Mouse (Mus musculus) embryonic facial prominence, embryonic 14.5 days (tissue): ENCODE measurements around the gene Gpi1. TPM values are rescaled to one million over a fixed set of nuclear protein-coding genes. Genes with fewer than 3 reads are reported as not detected.
"Not testable (repeated sequence)": the region's sequence is repeated elsewhere in the genome, so short reads cannot be mapped to it uniquely, and the experiment has no call there.

ENCODE experiments used
- ATAC-seq: fragments of 200-750 bp; cut with Nextera tagmentation; 2 replicates; pipeline ENCODE4 v1.8.0; 2017; ENCODE audit warnings: low read depth, moderate number of reproducible peaks, moderate TSS enrichment
- DNase-seq: peaks from one replicate; pipeline ENCODE4 v3.0.0-alpha.2; 2015; ENCODE audit warnings: low spot score
- H3K27ac ChIP-seq: fragments of 300-500 bp; sonication (generic); replicated peaks from 2 replicates; pipeline ENCODE4 v1.5.1; 2014; ENCODE audit warnings: low read depth, mild to moderate bottlenecking, low read length, moderate library complexity
- H3K27me3 ChIP-seq: fragments of 300-500 bp; sonication (generic); replicated peaks from 2 replicates; pipeline ENCODE4 v1.6.1; 2014; ENCODE audit warnings: low read length; ENCODE audit not compliant: control insufficient read depth, insufficient read depth
- H3K36me3 ChIP-seq: fragments of 300-500 bp; sonication (generic); 2 replicates; pipeline ENCODE4 v1.6.1; 2014; ENCODE audit warnings: low read length, mixed read lengths; ENCODE audit not compliant: control insufficient read depth, insufficient read depth
- H3K4me1 ChIP-seq: fragments of 300-500 bp; sonication (generic); 2 replicates; pipeline ENCODE4 v1.6.1; 2014; ENCODE audit warnings: antibody characterized with exemption, low read length; ENCODE audit not compliant: control insufficient read depth, insufficient read depth
- H3K4me2 ChIP-seq: fragments of 300-500 bp; sonication (generic); 2 replicates; pipeline ENCODE4 v1.6.1; 2014; ENCODE audit warnings: low read depth, mild to moderate bottlenecking, low read length, moderate library complexity, mixed read lengths
- H3K4me3 ChIP-seq: fragments of 300-500 bp; sonication (generic); 2 replicates; pipeline ENCODE4 v1.5.1; 2014; ENCODE audit warnings: low read depth, mild to moderate bottlenecking, low read length
- H3K9ac ChIP-seq: fragments of 300-500 bp; sonication (generic); 2 replicates; pipeline ENCODE4 v1.6.1; 2014; ENCODE audit warnings: low read depth, mild to moderate bottlenecking, low read length, moderate library complexity, mixed read lengths
- H3K9me3 ChIP-seq: fragments of 300-500 bp; sonication (generic); 2 replicates; pipeline ENCODE4 v1.6.1; 2016; ENCODE audit warnings: low read length; ENCODE audit not compliant: control insufficient read depth
- WGBS: fragments of 180-500 bp; shearing (Covaris S2); extraction: QIAGEN DNeasy Blood & Tissue Kit; methylation state at CpG from one replicate; pipeline ENCODE4 v1.1.7; 2014; 5-methylcytosine and 5-hydroxymethylcytosine counted together
- polyA plus RNA-seq: library from polyadenylated mRNA; unstranded; fragments of >200 nt; fragmentation: Nextera tagmentation; extraction: Ambion mirVana; gene quantifications from 2 replicates; pipeline ENCODE4 v1.2.1, GENCODE M21; 2014

The Gpi1 gene
- polyA plus RNA-seq, 1 experiment from 2014 or later = 313 TPM

GRCm38 (mm10) chr7:34189376-34189989 lies 40.7 kb downstream of the Gpi1 start:
- WGBS = 86% methylated on average over 12 of the region's 12 CpGs
- no peak overlapping the region for H3K4me3 ChIP-seq
- H3K9me3 ChIP-seq = no peaks in the 10 kb centered on the region
- peaks cover 70% of the 10 kb centered on the region for H3K36me3 ChIP-seq
- H3K4me1 ChIP-seq = no peaks in the 10 kb centered on the region
- no peak overlapping the region for H3K4me2 ChIP-seq
- H3K27me3 ChIP-seq = no peaks in the 10 kb centered on the region
- DNase-seq = no peak
- H3K27ac ChIP-seq = no peak overlapping the region
- H3K9ac ChIP-seq = no peak overlapping the region
- ATAC-seq = no peak

DNA sequence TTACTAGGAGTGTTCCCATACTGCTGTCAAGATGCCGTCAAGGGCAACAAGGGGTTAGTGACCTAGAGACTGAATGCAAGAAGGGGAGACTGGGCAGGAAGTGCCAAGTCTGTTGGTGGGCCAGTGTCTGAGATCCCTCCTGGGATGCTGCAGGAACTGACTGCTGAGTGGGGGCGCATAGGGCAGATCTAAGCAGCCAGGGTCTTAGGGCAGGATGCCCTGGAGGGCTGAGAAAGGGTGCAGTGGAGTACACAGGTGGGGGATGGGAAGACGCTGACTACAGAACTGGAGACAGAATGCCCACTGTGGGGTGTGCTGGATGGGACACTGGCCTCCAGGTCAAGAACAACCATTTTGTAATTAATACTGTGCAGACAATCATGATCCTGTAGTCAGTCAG lies 46.3 kb downstream of the Gpi1 start:
- no peaks in the 10 kb centered on the region for H3K4me1 ChIP-seq
- H3K9ac ChIP-seq = no peak overlapping the region
- H3K27ac ChIP-seq = no peak overlapping the region
- no peak overlapping the region for H3K4me2 ChIP-seq
- no peaks in the 10 kb centered on the region for H3K27me3 ChIP-seq
- H3K9me3 ChIP-seq = no peaks in the 10 kb centered on the region
- DNase-seq (no peak), ATAC-seq (no peak)
- 53% methylated on average over 3 of the region's 3 CpGs for WGBS
- H3K36me3 ChIP-seq = peaks cover 47% of the 10 kb centered on the region
- no peak overlapping the region for H3K4me3 ChIP-seq

DNA sequence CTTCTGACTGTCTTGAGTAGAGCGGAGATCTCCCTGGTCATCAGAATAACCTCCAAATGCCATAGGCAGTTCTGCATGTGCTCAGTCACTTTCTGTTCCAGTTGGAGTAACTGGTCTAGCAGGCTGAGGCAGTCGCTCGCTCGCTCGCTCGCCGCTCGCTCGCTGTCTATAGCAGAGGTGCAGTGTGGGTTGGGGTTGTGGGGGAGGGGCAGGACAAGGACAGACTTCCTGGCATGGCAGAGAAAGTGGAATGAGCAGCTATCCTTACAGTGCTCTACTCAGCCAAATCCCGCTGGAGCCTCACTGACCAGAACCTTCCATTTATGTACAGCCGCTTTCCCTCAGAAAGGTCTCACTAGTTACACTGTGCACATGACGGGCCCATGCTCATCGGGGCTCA lies 46.8 kb downstream of the Gpi1 start:
- no peaks in the 10 kb centered on the region for H3K9me3 ChIP-seq
- H3K27ac ChIP-seq = no peak overlapping the region
- no peaks in the 10 kb centered on the region for H3K4me1 ChIP-seq
- no peak overlapping the region for H3K4me2 ChIP-seq
- H3K9ac ChIP-seq = no peak overlapping the region
- no peaks in the 10 kb centered on the region for H3K27me3 ChIP-seq
- ATAC-seq (peak; percentile 30; the same call in 1 of the 2 replicates), DNase-seq (peak; percentile 33)
- H3K36me3 ChIP-seq = peaks cover 43% of the 10 kb centered on the region
- H3K4me3 ChIP-seq = no peak overlapping the region
- WGBS = 78% methylated on average over 12 of the region's 13 CpGs

DNA sequence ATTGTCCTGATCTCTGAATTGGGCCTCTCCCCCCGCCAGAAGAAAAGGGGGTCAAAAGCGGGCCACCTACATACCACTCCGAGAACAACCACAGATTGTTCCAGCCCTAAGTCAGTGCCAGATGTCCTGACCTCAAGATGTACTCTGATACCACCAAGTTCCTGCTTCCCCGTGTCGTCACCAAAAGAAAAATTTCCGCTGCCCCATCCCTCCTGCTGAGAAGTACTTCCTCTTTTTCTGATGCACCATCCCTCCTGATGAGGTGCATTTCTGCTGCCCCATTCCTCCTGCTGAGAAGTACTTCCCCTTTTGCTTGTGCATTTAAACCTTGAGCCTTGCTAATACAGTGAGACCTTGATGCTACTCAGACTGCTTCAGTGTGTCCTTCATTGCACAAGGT lies 53.9 kb downstream of the Gpi1 start:
- 72% methylated on average over 6 of the region's 6 CpGs for WGBS
- H3K9me3 ChIP-seq, ATAC-seq, H3K27me3 ChIP-seq, H3K4me2 ChIP-seq, H3K4me3 ChIP-seq, DNase-seq, H3K9ac ChIP-seq, H3K36me3 ChIP-seq, H3K4me1 ChIP-seq, H3K27ac ChIP-seq: not testable (repeated sequence)

DNA sequence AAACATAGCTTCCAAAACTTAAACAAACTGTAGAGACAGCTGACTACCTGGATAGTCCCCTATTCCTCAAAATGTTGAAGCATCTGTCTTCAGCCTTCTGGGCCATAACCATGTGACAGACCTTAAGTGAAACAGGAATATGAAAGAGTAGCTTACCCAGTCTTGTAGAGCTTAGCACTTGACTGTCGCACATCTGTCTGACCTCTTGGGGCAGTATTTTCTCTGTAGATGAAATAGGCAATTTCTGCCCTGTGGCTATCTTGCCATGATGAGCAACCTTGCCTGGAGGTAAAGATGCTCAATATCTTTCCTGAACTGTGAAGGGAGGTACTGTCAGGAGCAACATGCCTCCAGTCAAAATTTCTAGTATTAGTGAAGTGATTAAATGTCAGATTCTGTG lies 57.9 kb downstream of the Gpi1 start:
- no peak for ATAC-seq
- WGBS = 67% methylated on average over 1 of the region's 1 CpGs
- H3K27me3 ChIP-seq = no peaks in the 10 kb centered on the region
- no peak overlapping the region for H3K4me3 ChIP-seq
- no peaks in the 10 kb centered on the region for H3K9me3 ChIP-seq
- H3K9ac ChIP-seq = no peak overlapping the region
- DNase-seq = no peak
- no peaks in the 10 kb centered on the region for H3K4me1 ChIP-seq
- H3K27ac ChIP-seq = no peak overlapping the region
- H3K36me3 ChIP-seq = no peaks in the 10 kb centered on the region
- no peak overlapping the region for H3K4me2 ChIP-seq

DNA sequence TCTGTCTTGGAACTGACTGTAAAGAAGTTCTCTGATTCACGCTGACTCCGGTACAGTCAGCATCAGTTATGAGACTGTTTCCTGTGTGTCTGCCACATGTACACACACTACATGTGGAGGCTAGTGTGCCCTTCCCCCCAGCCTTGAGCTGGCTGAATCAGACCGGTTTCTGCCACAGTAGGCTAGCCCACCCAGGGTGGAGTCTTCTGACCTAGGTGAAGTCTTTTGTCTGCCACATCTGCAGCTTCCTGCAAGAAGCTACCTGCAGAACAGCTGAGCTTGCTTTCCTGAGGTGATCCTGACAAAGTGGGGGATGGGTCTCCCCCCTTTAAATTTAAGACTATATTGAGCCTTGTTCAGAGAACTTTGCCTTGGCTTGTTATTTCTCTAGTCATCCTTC lies 60.7 kb downstream of the Gpi1 start, which contains the start of gene Uba2:
TSS of gene Uba2 (minus strand) at position 146 of the 400 bp plus-strand sequence.
- no peak for DNase-seq
- Histone ChIP-seq H3K9me3 (no peaks in the 10 kb centered on the region), H3K4me1 (peaks cover 4% of the 10 kb centered on the region; the same call in 1 of the 2 replicates), H3K4me2 (peak within 1 kb of the TSS; percentile 78), H3K36me3 (peaks cover 15% of the 10 kb centered on the region), H3K4me3 (peak within 1 kb of the TSS; percentile 86), H3K27ac (peak within 1 kb of the TSS; percentile 90; the same call in 1 of the 2 replicates), H3K9ac (peak within 1 kb of the TSS; percentile 95), H3K27me3 (no peaks in the 10 kb centered on the region)
- WGBS = 86% methylated on average over 3 of the region's 3 CpGs
- no peak for ATAC-seq

GRCm38 (mm10) chr7:34168470-34169251 lies 61.5 kb downstream of the Gpi1 start:
- ATAC-seq (peak; percentile 96), DNase-seq (peak; percentile 92)
- no peaks in the 10 kb centered on the region for H3K27me3 ChIP-seq
- peak overlapping the region; percentile 86 for H3K4me3 ChIP-seq
- H3K4me1 ChIP-seq = peaks cover 4% of the 10 kb centered on the region; the same call in 1 of the 2 replicates
- peak overlapping the region; percentile 95 for H3K9ac ChIP-seq
- no peaks in the 10 kb centered on the region for H3K9me3 ChIP-seq
- peak overlapping the region; percentile 78 for H3K4me2 ChIP-seq
- peak overlapping the region; percentile 90 for H3K27ac ChIP-seq
- WGBS = 13% methylated on average over 19 of the region's 30 CpGs
- peaks cover 21% of the 10 kb centered on the region for H3K36me3 ChIP-seq

DNA sequence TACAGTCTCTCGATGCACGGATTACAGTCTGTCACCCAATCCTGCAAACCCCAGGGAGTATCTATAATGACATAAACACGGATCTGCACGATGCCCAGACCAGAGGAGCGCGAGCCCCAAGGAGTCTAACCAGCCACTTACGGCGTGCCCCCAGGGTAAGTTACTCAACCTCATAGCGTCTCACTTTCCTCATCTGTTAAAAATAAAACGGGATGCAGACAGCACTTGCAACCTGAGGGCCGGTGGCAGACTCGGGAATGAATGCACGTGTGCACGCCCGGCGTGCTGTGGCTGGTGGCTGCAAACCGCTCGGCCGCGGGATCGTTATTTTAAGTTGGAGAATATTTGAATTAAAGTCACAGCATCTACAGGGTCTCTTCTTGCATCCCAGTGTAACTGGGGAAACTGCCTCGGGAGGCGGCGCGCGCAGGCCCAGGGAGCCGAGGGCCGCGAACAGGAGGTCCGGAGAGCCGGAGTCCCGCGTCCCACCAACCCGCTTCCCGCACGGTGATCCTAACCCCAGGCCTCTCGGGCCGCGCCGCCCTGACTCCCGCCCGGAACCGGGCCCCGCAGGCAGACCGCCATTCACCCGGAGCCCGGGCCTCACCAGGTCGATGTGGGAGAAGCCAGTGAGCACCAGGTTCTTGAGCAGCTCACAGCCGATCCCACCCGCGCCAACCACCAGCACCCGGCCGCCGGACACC lies 62.2 kb downstream of the Gpi1 start:
- WGBS = under 1% methylated on average over 32 of the region's 54 CpGs
- Histone ChIP-seq H3K9me3 (no peaks in the 10 kb centered on the region), H3K27ac (peak overlapping the region; percentile 90), H3K36me3 (peaks cover 28% of the 10 kb centered on the region), H3K27me3 (no peaks in the 10 kb centered on the region), H3K9ac (peak overlapping the region; percentile 95), H3K4me2 (peak overlapping the region; percentile 78), H3K4me1 (peaks cover 4% of the 10 kb centered on the region; the same call in 1 of the 2 replicates), H3K4me3 (peak overlapping the region; percentile 86)
- ATAC-seq (peak; percentile 72), DNase-seq (peak; percentile 53)
